25 mouse cellular contexts compared by ENCODE assay signal in the genomic region with DNA sequence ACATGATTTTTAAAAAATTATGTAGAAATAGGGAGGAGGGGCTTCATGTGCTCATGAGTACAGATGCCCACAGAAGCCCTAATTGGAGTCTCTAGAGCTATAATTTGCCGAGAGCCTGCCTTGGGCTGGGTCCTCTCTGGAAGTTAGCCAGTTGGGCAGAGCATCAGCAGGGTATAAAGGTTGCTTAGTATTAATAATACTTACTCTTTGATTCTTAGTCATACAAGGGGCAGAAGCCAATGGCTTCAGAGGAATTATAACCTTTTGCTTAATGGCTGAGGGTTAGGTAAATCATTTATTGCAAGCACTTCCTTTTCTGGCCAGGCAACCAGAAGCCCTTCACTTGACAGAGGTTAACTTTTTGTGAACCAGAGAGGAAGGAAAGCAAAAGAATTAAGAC. TPM values are rescaled to one million over a fixed set of nuclear protein-coding genes. Genes with fewer than 3 reads are reported as not detected.
A peak's percentile ranks its signal among the peaks of the same experiment; 100 is the strongest.
DNase-seq lines count a peak whose midpoint lies in the region; ATAC-seq and TF ChIP-seq lines count a peak whose summit lies in the region.
"Had no signal": no experiment of that assay in that cellular context is flagged by ENCODE, and none has a peak within 500 bp of the region (broad histone marks: within the 10 kb centered on the region; RNA-seq: fewer than 3 reads in every experiment).

No protein-coding gene starts in this region.

- peak; percentile 83 for DNase-seq in kidney, adult 9 months
- DNase-seq in kidney, postnatal 36 days: peak; percentile 47 to 58
- DNase-seq in embryo, embryonic 10.5 days (ENCODE audit: low spot score): no peak
- no peak for DNase-seq in T-cell, adult 2 months (ENCODE audit: low spot score)
- DNase-seq: adrenal gland, postnatal 10 days; cerebellum, adult 18-20 months; cerebellum, adult 9-11 months; embryo, embryonic 11 days; gastrocnemius, postnatal 36 days; heart, adult 11 months; heart, postnatal 4 days had no signal

- H3K27ac ChIP-seq in kidney, embryonic 14.5 days (ENCODE audit: low read depth, low read length): no peak overlapping the region
- H3K27ac ChIP-seq in intestine, embryonic 15.5 days: no peak overlapping the region
- peak overlapping the region; percentile 41; the same call in 1 of the 2 replicates for H3K27ac ChIP-seq in intestine, postnatal 0 days (ENCODE audit: low read depth, low read length)
- H3K27ac ChIP-seq: embryonic facial prominence, embryonic 15.5 days; forebrain, embryonic 15.5 days; heart, embryonic 13.5 days; hindbrain, embryonic 12.5 days had no signal

- H3K9me3 ChIP-seq in kidney, embryonic 14.5 days (ENCODE audit: control insufficient read depth, low read length): no peaks in the 10 kb centered on the region
- no peaks in the 10 kb centered on the region for H3K9me3 ChIP-seq in intestine, embryonic 15.5 days
- no peaks in the 10 kb centered on the region for H3K9me3 ChIP-seq in intestine, postnatal 0 days (ENCODE audit: control insufficient read depth)
- H3K9me3 ChIP-seq: embryonic facial prominence, embryonic 15.5 days; forebrain, embryonic 15.5 days; G1E; heart, embryonic 13.5 days; hindbrain, embryonic 12.5 days had no signal

- no peaks in the 10 kb centered on the region for H3K27me3 ChIP-seq in kidney, embryonic 14.5 days (ENCODE audit: control insufficient read depth, insufficient read depth, low read length)
- no peaks in the 10 kb centered on the region for H3K27me3 ChIP-seq in intestine, embryonic 15.5 days (replicated peaks)
- H3K27me3 ChIP-seq in intestine, postnatal 0 days (replicated peaks; ENCODE audit: control insufficient read depth, insufficient read depth, low read length): no peaks in the 10 kb centered on the region
- H3K27me3 ChIP-seq: embryonic facial prominence, embryonic 15.5 days; forebrain, embryonic 15.5 days; heart, embryonic 13.5 days; hindbrain, embryonic 12.5 days had no signal

- H3K4me2 ChIP-seq in kidney, embryonic 14.5 days (replicated peaks; ENCODE audit: low read depth, low read length): no peak overlapping the region
- no peak overlapping the region for H3K4me2 ChIP-seq in intestine, embryonic 15.5 days (replicated peaks)
- no peak overlapping the region for H3K4me2 ChIP-seq in intestine, postnatal 0 days (replicated peaks; ENCODE audit: low read depth)
- H3K4me2 ChIP-seq: embryonic facial prominence, embryonic 15.5 days; forebrain, embryonic 15.5 days; heart, embryonic 13.5 days; hindbrain, embryonic 12.5 days had no signal

- 92% methylated on average over 1 of the region's 1 CpGs for WGBS in kidney, embryonic 14.5 days
- WGBS in intestine, embryonic 15.5 days: 59% methylated on average over 1 of the region's 1 CpGs
- 44% methylated on average over 1 of the region's 1 CpGs for WGBS in intestine, postnatal 0 days

- H3K4me3 ChIP-seq in kidney, embryonic 14.5 days (ENCODE audit: low read length): no peak overlapping the region
- H3K4me3 ChIP-seq in intestine, embryonic 15.5 days (replicated peaks): no peak overlapping the region
- no peak overlapping the region for H3K4me3 ChIP-seq in intestine, postnatal 0 days (ENCODE audit: low read depth, low read length)
- H3K4me3 ChIP-seq: embryonic facial prominence, embryonic 15.5 days; erythroblast, embryonic 14.5 days; forebrain, embryonic 15.5 days; heart, embryonic 13.5 days; hindbrain, embryonic 12.5 days had no signal

- ATAC-seq in kidney, embryonic 14.5 days (ENCODE audit: low FRiP score, low TSS enrichment): no peak
- peak; percentile 58 for ATAC-seq in intestine, embryonic 15.5 days
- ATAC-seq in intestine, postnatal 0 days: peak; percentile 49; the same call in 1 of the 2 replicates
- ATAC-seq in cerebellum, adult (ENCODE audit: insufficient number of reproducible peaks, low FRiP score, low TSS enrichment): no peak
- ATAC-seq: forebrain, embryonic 15.5 days had no signal

- TF ChIP-seq CTCF in intestine, postnatal 0 days (IDR thresholded peaks at IDR 0.05; ENCODE audit: low read depth): no peak

- H3K36me3 ChIP-seq in kidney, embryonic 14.5 days (ENCODE audit: control insufficient read depth, insufficient read depth, low read length): peaks cover 75% of the 10 kb centered on the region
- H3K36me3 ChIP-seq in intestine, embryonic 15.5 days: peaks cover 50% of the 10 kb centered on the region
- H3K36me3 ChIP-seq in intestine, postnatal 0 days (ENCODE audit: control insufficient read depth, insufficient read depth): peaks cover 64% of the 10 kb centered on the region

- H3K9ac ChIP-seq in kidney, embryonic 14.5 days (ENCODE audit: low read depth, low read length): no peak overlapping the region
- H3K9ac ChIP-seq in intestine, embryonic 15.5 days: no peak overlapping the region
- no peak overlapping the region for H3K9ac ChIP-seq in intestine, postnatal 0 days (ENCODE audit: low read depth, low read length)
- H3K9ac ChIP-seq: embryonic facial prominence, embryonic 15.5 days; forebrain, embryonic 15.5 days; heart, embryonic 13.5 days; hindbrain, embryonic 12.5 days had no signal

- H3K4me1 ChIP-seq in kidney, embryonic 14.5 days (ENCODE audit: control insufficient read depth, insufficient read depth, low read length): no peaks in the 10 kb centered on the region
- no peaks in the 10 kb centered on the region for H3K4me1 ChIP-seq in intestine, embryonic 15.5 days (replicated peaks)
- H3K4me1 ChIP-seq in intestine, postnatal 0 days (replicated peaks; ENCODE audit: control insufficient read depth, insufficient read depth, low read length): no peaks in the 10 kb centered on the region
- H3K4me1 ChIP-seq: embryonic facial prominence, embryonic 15.5 days; forebrain, embryonic 15.5 days; heart, embryonic 13.5 days; hindbrain, embryonic 12.5 days had no signal

RNA-seq across cellular contexts. Expression of gene Gm10563, which starts 1.7 kb away (rescaled TPM):
- not detected in 2 replicates for polyA plus RNA-seq in kidney, embryonic 14.5 days (2014; fragmentation: Nextera tagmentation; extraction: Ambion mirVana)
- polyA plus RNA-seq in intestine, embryonic 15.5 days (2015; fragmentation: Nextera tagmentation; extraction: Ambion mirVana): not detected in 2 replicates
- polyA plus RNA-seq in intestine, postnatal 0 days (2015; fragmentation: Nextera tagmentation; extraction: Ambion mirVana): not detected in 2 replicates
- polyA plus RNA-seq: brain, embryonic 14.5 days; embryonic facial prominence, embryonic 11.5 days; embryonic facial prominence, embryonic 15.5 days; erythroblast, embryonic 14.5 days; forebrain, embryonic 11.5 days; forebrain, embryonic 15.5 days; G1E; heart, embryonic 13.5 days; heart, postnatal 0 days; hindbrain, embryonic 12.5 days had no signal

RNA-seq across cellular contexts. Expression of gene Mmp23, which starts 9.7 kb away (rescaled TPM):
- 28.9 and 43.1 TPM in 2 replicates for polyA plus RNA-seq in kidney, embryonic 14.5 days (2014; fragmentation: Nextera tagmentation; extraction: Ambion mirVana)
- polyA plus RNA-seq in intestine, embryonic 15.5 days (2015; fragmentation: Nextera tagmentation; extraction: Ambion mirVana): 36.8 and 38.0 TPM in 2 replicates
- 31.3 and 37.0 TPM in 2 replicates for polyA plus RNA-seq in intestine, postnatal 0 days (2015; fragmentation: Nextera tagmentation; extraction: Ambion mirVana)
- polyA plus RNA-seq: erythroblast, embryonic 14.5 days had no signal

RNA-seq across cellular contexts. Expression of gene Cdk11b, which starts 18.9 kb away (rescaled TPM):
- polyA plus RNA-seq in kidney, embryonic 14.5 days (2014; fragmentation: Nextera tagmentation; extraction: Ambion mirVana): 51.9 and 57.0 TPM in 2 replicates
- polyA plus RNA-seq in intestine, embryonic 15.5 days (2015; fragmentation: Nextera tagmentation; extraction: Ambion mirVana): 50.2 and 53.9 TPM in 2 replicates
- polyA plus RNA-seq in intestine, postnatal 0 days (2015; fragmentation: Nextera tagmentation; extraction: Ambion mirVana): 60.3 and 73.0 TPM in 2 replicates

RNA-seq across cellular contexts. Expression of gene Mib2, which starts 25.5 kb away (rescaled TPM):
- 14.3 and 18.0 TPM in 2 replicates for polyA plus RNA-seq in kidney, embryonic 14.5 days (2014; fragmentation: Nextera tagmentation; extraction: Ambion mirVana)
- 17.8 and 22.6 TPM in 2 replicates for polyA plus RNA-seq in intestine, embryonic 15.5 days (2015; fragmentation: Nextera tagmentation; extraction: Ambion mirVana)
- 8.2 and 10.5 TPM in 2 replicates for polyA plus RNA-seq in intestine, postnatal 0 days (2015; fragmentation: Nextera tagmentation; extraction: Ambion mirVana)

RNA-seq across cellular contexts. Expression of gene Slc35e2, which starts 42.3 kb away (rescaled TPM):
- polyA plus RNA-seq in kidney, embryonic 14.5 days (2014; fragmentation: Nextera tagmentation; extraction: Ambion mirVana): 7.7 and 10.3 TPM in 2 replicates
- polyA plus RNA-seq in intestine, embryonic 15.5 days (2015; fragmentation: Nextera tagmentation; extraction: Ambion mirVana): 7.0 and 7.2 TPM in 2 replicates
- polyA plus RNA-seq in intestine, postnatal 0 days (2015; fragmentation: Nextera tagmentation; extraction: Ambion mirVana): 5.1 and 6.1 TPM in 2 replicates

Comparison
In these comparisons a context has a peak if more than half of its experiments do, and no peak if none do; other contexts are left out.
1. DNase-seq: peak in kidney, adult 9 months (single experiment) and kidney, postnatal 36 days (2 of 2); none in embryo, embryonic 10.5 days (single experiment) and T-cell, adult 2 months (single experiment).
2. ATAC-seq: peak in intestine, embryonic 15.5 days (single experiment) and intestine, postnatal 0 days (single experiment); none in kidney, embryonic 14.5 days (single experiment) and cerebellum, adult (single experiment).